Mouse (Mus musculus): ENCODE measurements around the gene Tecpr2.

Gene Tecpr2

GRCm38 (mm10) chr12:110889036-110890020, at the start of gene Tecpr2, which contains the start of gene Cinp:
Gene Tecpr2, plus strand, starts transcription at chr12:110889264.
Gene Cinp, minus strand, starts transcription at chr12:110889145.
- peak; percentile 96 for DNase-seq (ENCODE audit: low spot score)

DNA sequence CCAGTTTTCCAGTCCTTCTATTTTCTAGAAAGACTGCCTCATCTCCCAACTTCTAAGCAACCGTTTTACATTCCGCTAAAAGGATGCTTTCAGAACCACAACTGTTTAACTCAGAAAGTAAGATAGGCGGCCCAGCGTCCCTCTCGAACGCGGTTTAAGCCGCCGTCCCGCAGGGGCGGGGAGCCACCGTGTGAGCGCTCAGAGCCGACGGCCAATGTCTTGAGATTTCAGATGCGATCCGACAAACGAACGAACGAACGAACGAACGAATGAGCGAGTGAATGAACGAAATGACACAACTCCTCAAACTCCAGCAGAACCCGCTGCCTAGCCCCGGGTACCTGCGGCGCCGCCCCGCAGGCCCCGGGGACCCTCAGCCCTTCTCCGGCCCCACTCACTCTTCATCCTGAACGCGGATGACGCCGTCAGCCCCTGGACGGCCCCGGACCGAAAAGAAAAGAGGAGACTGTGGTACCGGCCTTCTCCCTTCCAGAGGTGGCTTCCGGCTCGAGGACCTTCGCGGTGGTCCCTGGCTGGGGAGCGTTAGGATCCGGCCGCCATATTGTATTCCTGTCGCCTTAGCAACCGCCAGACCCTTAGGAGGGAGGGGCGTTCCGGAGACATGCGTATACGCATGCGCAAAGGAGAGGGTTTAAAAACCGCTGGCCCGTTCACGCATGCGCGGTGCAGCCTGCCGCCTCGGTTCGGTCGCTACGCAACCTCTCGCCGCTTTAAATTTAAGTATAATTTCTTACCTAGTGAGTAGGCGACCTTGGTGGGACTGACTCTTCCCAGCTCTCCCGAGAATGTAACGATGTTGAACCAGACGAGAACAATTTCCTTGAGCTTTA, 48.5 kb upstream of the Tecpr2 start, which contains the start of gene Mok:
TSS of gene Mok (minus strand) at position 592 of the 851 bp plus-strand sequence.
- DNase-seq (ENCODE audit: low spot score), result peak; percentile 93

DNA sequence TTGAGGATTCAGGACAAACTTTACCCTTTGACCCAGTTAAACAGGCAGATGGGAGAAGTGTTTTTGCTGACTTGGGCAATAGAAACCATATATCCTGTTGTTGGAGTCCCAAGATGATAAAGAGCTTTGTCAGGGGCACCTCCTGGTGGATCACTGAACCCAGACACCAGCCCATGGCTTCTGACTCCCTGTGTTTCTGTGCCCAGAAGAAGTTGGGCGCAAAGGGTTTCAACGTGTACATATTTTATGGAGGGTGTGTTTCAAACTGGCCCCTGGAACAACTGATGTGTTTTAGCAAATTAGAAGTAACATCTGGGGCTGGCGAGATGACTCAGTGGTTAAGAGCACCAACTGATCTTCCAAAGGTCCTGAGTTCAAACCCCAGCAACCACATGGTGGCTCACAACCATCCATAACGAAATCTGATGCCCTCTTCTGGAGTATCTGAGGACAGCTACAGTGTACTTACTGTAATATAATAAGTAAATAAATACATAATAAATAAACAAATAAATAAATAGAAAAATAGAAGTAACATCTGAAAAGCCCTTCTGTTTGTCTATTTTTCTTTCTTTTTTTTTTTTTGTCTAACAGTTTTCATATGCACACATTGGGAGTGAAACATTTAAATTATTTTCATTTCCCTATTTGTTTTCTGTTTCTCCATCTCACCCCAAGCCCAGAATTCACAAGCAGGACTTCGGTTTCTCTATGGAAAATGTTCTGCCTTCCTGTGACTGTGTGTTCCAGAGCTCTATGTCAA, 47.2 kb upstream of the Tecpr2 start:
- DNase-seq (ENCODE audit: low spot score), result no peak

- peak; percentile 88 for DNase-seq (ENCODE audit: low spot score)
Observed at GRCm38 (mm10) chr12:110843194-110844048, 45.6 kb upstream of the Tecpr2 start.

GRCm38 (mm10) chr12:110844227-110845130, 44.6 kb upstream of the Tecpr2 start:
- DNase-seq (ENCODE audit: low spot score), result no peak

- peak; percentile 99 for DNase-seq (ENCODE audit: low spot score)
Observed at GRCm38 (mm10) chr12:110845131-110845880, 43.8 kb upstream of the Tecpr2 start.

DNA sequence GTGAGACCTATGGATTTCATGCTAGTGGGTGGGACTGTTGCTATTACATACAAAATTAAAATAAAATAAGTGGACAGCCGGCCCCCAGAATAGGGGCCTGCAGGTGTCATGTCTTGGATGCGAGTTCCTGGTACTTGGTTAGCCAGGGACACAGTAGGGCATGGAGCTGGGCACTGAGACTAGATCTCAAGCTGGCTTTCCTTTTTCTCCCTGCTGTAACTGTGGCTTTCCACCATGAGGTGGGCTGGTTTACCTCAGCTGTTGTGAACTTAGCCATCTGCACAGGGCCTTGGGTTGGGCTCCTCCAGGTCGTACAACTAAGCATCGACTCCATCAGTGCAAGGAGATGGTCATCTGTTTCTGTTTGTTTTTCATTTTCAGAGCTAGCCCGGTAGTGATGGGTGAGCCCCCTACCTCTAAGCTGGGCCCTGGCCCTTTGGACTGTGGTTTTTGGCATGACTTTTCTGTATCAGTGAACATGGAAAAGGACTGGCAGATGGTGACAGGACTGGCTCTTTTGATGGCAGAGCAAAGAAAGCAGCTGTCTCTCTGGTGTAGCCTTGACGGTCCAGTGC, 42.8 kb upstream of the Tecpr2 start:
- no peak for DNase-seq (ENCODE audit: low spot score)

GRCm38 (mm10) chr12:110850010-110850928, 38.8 kb upstream of the Tecpr2 start, which contains the start of gene Zfp839:
Gene Zfp839, plus strand, starts transcription at chr12:110850253.
- DNase-seq (ENCODE audit: low spot score), result peak; percentile 68

DNA sequence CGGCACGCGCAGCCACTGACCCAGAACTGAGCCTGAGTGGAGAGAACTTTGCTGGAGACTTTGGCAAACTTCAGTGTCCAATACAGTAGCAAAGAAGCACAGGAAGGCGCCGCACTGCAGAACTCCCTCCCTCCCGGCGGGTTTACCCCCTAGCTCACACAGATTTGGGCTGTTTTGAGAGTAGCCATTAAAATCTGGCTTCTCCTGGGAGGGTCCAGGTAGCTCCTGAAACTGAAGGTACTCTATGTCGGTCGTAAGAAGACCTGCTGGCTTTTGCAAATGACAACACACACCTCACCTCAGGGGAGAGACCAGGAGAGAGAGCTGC, 38.2 kb upstream of the Tecpr2 start:
- peak; percentile 27 for DNase-seq (ENCODE audit: low spot score)

DNA sequence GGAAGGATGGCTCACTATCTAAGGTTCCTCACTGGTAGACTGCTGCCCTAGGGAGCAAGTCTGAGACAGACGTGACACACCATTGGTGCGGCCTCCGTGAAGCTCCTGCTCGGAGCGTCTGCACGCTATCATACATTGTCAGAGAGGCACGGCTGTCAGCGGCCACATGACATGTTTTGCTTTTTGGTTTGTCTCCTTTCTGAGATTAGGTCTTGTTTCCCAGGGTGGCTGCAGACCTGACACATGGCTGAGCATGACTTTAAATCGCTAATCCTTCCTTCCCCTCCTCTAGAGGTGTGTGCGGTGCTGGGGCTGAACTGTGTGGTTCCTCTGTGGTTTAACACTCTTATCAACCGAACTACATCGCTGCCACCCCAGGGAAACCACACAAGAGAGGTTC, 37.6 kb upstream of the Tecpr2 start:
- peak; percentile 60 for DNase-seq (ENCODE audit: low spot score)

DNA sequence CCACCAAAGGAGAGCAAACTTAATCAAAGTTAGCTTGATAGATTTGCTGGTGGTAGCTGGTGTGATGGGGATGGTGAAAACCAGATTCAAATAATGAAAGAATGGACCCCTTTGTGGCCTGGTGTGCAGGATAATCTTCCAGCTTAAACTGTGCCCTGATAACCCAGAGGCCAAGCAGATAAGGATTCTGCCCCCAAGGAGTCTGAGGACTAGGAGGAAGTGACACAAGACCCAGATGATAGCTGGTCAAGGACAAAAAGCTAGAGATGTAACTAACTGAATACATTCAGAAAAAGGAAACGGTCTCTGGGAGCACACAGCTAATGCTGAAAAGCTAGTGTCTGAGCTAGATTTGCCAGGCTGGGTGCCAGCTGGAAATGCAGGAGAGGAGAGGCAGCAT, 37.1 kb upstream of the Tecpr2 start:
- DNase-seq (ENCODE audit: low spot score), result no peak

DNA sequence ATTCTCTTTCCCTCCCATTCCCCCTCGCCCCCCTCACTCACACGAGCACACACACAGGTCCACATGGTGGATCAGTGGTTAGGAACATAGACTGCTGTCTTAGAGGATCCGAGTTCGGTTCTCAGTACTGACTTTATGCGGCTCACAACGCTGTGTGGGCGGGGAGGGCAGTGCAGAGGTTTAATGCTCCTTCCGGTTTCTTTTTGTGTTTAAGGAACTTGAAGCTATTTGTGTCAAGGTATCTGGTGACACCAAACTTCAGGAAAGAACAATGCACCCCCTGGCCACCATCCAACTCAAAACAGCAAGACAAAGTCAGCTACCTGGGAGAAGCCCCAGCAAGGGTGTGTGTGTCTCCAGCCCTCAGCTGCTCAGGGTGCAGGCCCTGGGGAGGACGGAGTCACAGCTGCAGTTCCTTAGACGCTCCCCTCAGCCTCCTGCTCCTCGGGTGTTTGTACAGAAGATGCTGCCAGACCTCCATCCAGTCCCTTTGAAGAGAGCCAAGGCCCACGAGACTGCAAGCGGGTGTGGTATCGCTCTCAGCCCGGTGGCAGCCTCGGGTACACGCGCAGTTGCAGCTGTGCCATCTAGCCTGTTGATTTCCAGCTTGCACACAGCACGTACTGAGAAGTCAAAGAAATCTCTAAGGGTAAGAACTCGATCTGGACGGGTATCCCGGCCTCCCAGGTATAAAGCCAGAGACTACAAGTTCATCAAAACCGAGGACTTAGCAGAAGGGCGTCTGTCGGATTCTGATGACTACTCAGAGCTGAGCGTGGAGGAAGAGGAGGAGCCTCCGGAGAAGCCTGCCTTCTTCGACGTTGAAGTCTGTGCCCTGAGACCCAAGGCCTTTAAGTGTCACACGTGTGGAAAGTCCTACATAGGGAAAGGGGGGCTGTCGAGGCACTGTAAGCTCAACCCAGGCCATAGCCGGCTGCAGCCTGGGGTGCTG, 34.0 kb upstream of the Tecpr2 start:
- no peak for DNase-seq (ENCODE audit: low spot score)

- DNase-seq (ENCODE audit: low spot score), result no peak
Observed at GRCm38 (mm10) chr12:110857196-110857595, 31.9 kb upstream of the Tecpr2 start.

DNA sequence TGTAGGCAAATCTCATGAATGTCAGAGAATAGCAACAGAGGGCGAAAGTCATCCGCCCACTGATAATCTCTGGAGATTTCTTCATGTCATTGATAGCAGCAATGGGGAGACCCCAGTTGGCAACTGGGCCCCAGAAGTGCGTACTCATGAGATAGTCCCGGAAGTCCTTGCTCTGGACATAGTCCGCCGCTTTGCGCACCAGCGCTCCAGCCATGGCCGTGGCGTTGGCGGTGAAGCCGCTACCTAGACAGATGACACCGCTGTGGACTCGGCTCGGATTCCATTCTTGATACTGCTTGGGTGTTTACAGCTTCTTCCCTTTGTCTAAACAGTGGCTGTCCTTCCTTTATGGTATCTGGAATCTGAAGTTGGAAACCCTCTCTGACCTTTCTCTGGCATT, 30.4 kb upstream of the Tecpr2 start:
- peak; percentile 22 for DNase-seq (ENCODE audit: low spot score)

DNA sequence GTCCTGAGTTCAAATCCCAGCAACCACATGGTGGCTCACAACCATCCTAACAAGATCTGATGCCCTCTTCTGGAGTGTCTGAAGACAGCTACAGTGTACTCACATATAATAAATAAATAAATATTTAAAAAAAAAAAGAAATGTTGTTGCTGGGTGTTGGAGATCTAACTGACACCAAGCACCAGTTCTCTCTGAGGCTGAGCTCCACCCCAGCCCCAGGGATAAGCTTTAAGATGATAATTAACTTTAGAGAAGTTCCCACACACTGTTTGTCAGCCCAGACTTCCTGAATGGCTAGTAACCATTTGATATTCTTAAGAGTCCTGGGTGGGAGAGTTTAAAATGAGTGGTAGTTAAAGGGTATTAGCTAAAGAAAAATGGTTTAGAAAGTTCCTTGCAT, 28.8 kb upstream of the Tecpr2 start:
- no peak for DNase-seq (ENCODE audit: low spot score)

DNA sequence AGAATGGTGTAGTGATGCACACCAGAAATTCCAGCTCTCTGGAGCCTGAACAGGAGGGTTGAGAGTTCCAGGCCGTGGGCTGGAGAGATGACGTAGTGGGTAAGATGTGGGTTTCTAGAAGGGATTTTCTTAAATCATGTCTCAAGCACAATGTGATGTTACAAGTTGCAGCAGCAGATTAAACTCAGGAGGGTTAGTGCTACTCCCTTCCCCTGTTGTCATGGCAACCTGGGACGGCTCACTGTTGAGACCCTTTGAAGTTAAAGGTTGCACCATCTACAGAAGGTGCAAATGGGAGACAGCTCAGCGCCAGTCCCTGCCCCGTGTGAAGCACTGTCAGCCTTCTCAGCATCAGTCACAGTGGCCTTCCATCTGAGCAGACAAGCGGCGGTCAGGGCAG, 27.8 kb upstream of the Tecpr2 start:
- DNase-seq (ENCODE audit: low spot score), result no peak
